Mouse (Mus musculus) small intestine, adult 2 months (tissue): Measurements from ENCODE around the gene Ttc28.

Source experiments
- CTCF ChIP-seq: fragments of 200-500 bp; IDR thresholded peaks from 2 replicates; pipeline ENCODE4 v1.5.1; 2012; ENCODE audit warnings: low read depth, mild to moderate bottlenecking, control low read depth, inconsistent platforms, low read length, moderate library complexity, mixed read lengths; ENCODE audit not compliant: insufficient replicate concordance, insufficient read length; ENCODE audit errors: extremely low read depth
- POLR2A ChIP-seq: fragments of 200-500 bp; IDR thresholded peaks from 2 replicates; pipeline ENCODE4 v1.6.1; 2012; ENCODE audit warnings: low read depth, mild to moderate bottlenecking, control low read depth, inconsistent platforms, low read length, moderate library complexity

- TF ChIP-seq POLR2A (no peak), CTCF (no peak)
Observed at GRCm38 (mm10) chr5:111243447-111244040, 363.9 kb downstream of the Ttc28 start.
